Mouse (Mus musculus) hindbrain, embryonic 11.5 days (tissue): Measurements from ENCODE around the gene Tarm1. TPM values are rescaled to one million over a fixed set of nuclear protein-coding genes. Genes with fewer than 3 reads are reported as not detected.

Source experiments
- ATAC-seq: fragments of 200-750 bp; cut with Nextera tagmentation; 2 replicates; pipeline ENCODE4 v1.8.0; 2017; ENCODE audit warnings: mild to moderate bottlenecking, moderate TSS enrichment, moderate library complexity; ENCODE audit not compliant: low FRiP score
- DNase-seq: peaks from one replicate; pipeline ENCODE4 v3.0.0-alpha.2; 2015; ENCODE audit warnings: low spot score
- H3K27ac ChIP-seq: fragments of 300-500 bp; sonication (generic); 2 replicates; pipeline ENCODE4 v1.5.1; 2014; ENCODE audit warnings: mild to moderate bottlenecking, low read depth, low read length
- H3K27me3 ChIP-seq: fragments of 300-500 bp; sonication (generic); 2 replicates; pipeline ENCODE4 v1.6.1; 2014; ENCODE audit warnings: mild to moderate bottlenecking, low read length, moderate library complexity, mixed read lengths; ENCODE audit not compliant: control insufficient read depth, insufficient read depth
- H3K36me3 ChIP-seq: fragments of 300-500 bp; sonication (generic); 2 replicates; pipeline ENCODE4 v1.6.1; 2014; ENCODE audit warnings: mild to moderate bottlenecking, low read length, moderate library complexity, mixed read lengths; ENCODE audit not compliant: control insufficient read depth, insufficient read depth
- H3K4me1 ChIP-seq: fragments of 300-500 bp; sonication (generic); replicated peaks from 2 replicates; pipeline ENCODE4 v1.6.1; 2014; ENCODE audit warnings: low read length, mixed read lengths; ENCODE audit not compliant: control insufficient read depth, insufficient read depth
- H3K4me2 ChIP-seq: fragments of 300-500 bp; sonication (generic); replicated peaks from 2 replicates; pipeline ENCODE4 v1.6.1; 2014; ENCODE audit warnings: mild to moderate bottlenecking, low read depth, low read length
- H3K4me3 ChIP-seq: fragments of 300-500 bp; sonication (generic); 2 replicates; pipeline ENCODE4 v1.5.1; 2014; ENCODE audit warnings: low read depth, low read length
- H3K9ac ChIP-seq: fragments of 300-500 bp; sonication (generic); 2 replicates; pipeline ENCODE4 v1.6.1; 2014; ENCODE audit warnings: low read depth, low read length
- H3K9me3 ChIP-seq: fragments of 300-500 bp; sonication (generic); 2 replicates; pipeline ENCODE4 v1.6.1; 2016; ENCODE audit warnings: low read length; ENCODE audit not compliant: control insufficient read depth
- WGBS: fragments of 180-500 bp; shearing (Covaris S2); extraction: QIAGEN DNeasy Blood & Tissue Kit; methylation state at CpG from one replicate; pipeline ENCODE4 v1.1.7; 2014; 5-methylcytosine and 5-hydroxymethylcytosine counted together
- polyA plus RNA-seq: library from polyadenylated mRNA; unstranded; fragments of >200 nt; fragmentation: Nextera tagmentation; extraction: Ambion mirVana; gene quantifications from 2 replicates; pipeline ENCODE4 v1.2.1, GENCODE M21; 2014

Gene Tarm1
- not detected in 2 replicates for polyA plus RNA-seq

DNA sequence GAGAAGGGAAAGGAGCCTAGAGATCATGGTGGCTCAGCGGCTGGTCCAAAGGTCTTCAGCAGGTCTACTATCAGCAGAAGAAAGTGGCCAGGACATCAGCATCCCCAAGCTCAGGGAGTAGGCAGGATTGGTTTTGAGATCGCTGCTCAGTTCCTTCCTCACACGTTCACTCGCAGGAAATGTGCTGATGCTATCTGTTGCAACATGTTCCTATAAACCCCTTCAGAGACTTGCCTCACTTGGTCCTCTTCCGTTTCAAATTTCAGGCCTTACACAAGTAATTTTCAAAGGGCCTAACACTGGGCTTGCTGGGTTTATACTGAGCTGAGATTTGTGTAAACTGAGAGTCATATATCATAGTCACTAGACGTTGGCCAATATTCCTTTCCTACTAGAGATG lies at the start of gene Tarm1:
Gene Tarm1, minus strand, starts transcription at position 186 of the 400 bp plus-strand sequence.
- Histone ChIP-seq H3K27ac (no peak within 1 kb of the TSS), H3K9ac (no peak within 1 kb of the TSS), H3K27me3 (no peaks in the 10 kb centered on the region), H3K36me3 (no peaks in the 10 kb centered on the region), H3K4me1 (no peaks in the 10 kb centered on the region), H3K9me3 (no peaks in the 10 kb centered on the region), H3K4me2 (no peak within 1 kb of the TSS), H3K4me3 (no peak within 1 kb of the TSS)
- WGBS = 92% methylated on average over 6 of the region's 6 CpGs
- ATAC-seq = no peak
- no peak for DNase-seq

DNA sequence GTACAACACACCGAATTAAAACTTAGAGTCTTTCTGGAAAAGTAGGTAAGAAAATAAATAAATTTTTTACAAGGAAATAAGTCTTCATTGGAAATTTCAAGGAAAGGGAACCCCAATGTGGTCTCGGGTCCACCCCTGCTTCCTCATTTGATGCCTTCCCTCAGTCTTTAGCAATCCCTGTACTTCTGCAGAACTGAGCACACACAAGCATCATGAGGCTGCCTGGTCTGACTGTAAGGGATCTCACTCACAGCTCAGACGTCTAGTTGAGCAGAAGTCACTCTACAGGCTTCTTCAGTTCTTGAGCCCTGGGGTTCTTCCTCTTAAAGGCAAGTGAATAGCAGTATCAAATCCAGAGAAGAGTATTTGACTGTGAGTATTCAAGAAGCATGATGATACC lies 3.5 kb upstream of the Tarm1 start:
- WGBS = 87% methylated on average over 3 of the region's 3 CpGs
- no peak overlapping the region for H3K4me2 ChIP-seq
- H3K27ac ChIP-seq = no peak overlapping the region
- H3K27me3 ChIP-seq = no peaks in the 10 kb centered on the region
- H3K9me3 ChIP-seq = no peaks in the 10 kb centered on the region
- no peak overlapping the region for H3K4me3 ChIP-seq
- no peak overlapping the region for H3K9ac ChIP-seq
- no peaks in the 10 kb centered on the region for H3K36me3 ChIP-seq
- no peak for ATAC-seq
- no peak for DNase-seq
- no peaks in the 10 kb centered on the region for H3K4me1 ChIP-seq

DNA sequence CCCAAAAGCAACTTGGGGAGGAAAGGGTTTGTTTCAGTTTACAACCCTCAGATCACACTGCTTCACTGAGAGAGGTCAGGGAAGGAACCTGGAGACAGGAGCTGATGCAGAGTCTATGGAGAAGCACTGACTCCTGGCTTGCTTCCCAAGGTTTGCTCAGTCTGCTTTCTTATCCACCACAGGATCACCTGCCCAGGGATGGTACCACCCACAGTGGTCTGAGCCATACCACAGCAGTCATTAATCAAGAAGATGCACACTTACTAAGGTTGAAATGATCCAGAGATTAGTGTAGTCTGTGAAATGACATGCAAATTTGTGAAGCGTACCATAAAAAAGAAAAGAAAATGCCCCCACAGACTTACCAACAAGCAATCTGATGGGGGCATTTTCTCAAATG lies 2.0 kb downstream of the Tarm1 start:
- Histone ChIP-seq H3K4me1 (no peaks in the 10 kb centered on the region), H3K36me3 (no peaks in the 10 kb centered on the region), H3K9ac (no peak overlapping the region), H3K27me3 (no peaks in the 10 kb centered on the region), H3K4me2 (no peak overlapping the region), H3K4me3 (no peak overlapping the region), H3K9me3 (no peaks in the 10 kb centered on the region), H3K27ac (no peak overlapping the region)
- ATAC-seq (no peak), DNase-seq (no peak)
- 91% methylated on average over 1 of the region's 1 CpGs for WGBS

DNA sequence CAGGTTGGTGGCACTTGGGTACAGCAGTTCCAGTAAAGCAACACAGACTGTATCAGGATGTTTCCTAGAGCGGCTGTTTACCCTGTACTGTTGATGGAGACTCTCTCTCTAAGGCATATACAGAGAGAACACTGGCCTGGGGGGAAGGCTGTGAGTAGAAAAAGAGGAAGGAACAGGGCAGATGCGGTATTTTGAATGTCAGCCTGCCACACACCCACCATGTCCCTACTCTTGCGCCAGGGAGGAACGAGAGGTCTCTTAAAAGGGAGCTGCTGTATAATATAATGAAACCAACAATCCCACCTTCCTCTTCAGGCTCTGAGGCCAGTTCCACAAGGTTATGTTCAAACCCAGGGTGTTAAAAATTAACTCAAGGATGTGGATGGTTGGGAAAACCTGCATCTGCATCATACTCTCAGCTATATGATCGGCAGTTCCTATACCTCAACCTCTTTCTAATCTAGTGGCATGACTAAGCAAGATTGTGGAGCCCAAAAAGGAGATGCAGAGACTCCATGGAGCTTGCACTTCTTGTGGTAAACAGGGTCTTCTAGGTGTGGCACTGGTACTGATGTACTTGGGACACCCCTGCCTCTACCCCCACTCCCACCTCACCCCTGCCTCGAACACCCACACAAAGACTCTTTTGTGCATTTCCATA lies 20.3 kb downstream of the Tarm1 start:
- ATAC-seq (no peak), DNase-seq (no peak)
- no peaks in the 10 kb centered on the region for H3K4me1 ChIP-seq
- H3K9me3 ChIP-seq = no peaks in the 10 kb centered on the region
- H3K4me2 ChIP-seq = no peak overlapping the region
- no peak overlapping the region for H3K4me3 ChIP-seq
- H3K9ac ChIP-seq = no peak overlapping the region
- no peaks in the 10 kb centered on the region for H3K36me3 ChIP-seq
- H3K27me3 ChIP-seq = no peaks in the 10 kb centered on the region
- H3K27ac ChIP-seq = no peak overlapping the region
- 94% methylated on average over 6 of the region's 6 CpGs for WGBS

DNA sequence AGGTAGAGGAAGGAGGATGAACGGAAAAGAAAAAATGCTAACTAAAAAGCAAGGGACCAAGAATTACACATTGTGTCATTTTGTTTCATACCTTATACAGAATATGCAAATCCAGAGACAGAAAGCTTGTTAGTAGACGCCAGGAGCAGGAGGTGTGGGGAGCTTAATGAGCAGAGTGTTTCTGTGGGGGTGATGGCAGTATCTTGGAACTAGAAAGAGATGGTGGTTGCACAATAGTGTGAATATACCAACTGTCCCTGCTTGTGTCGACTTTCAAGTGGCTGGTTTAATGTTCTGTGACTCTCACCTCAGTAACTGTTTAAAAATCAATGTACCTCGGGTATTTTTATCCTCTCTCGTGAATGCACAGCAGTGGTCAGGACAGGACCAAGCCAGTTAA lies 25.7 kb downstream of the Tarm1 start:
- Histone ChIP-seq H3K4me1 (no peaks in the 10 kb centered on the region), H3K4me2 (no peak overlapping the region), H3K4me3 (no peak overlapping the region), H3K27me3 (no peaks in the 10 kb centered on the region), H3K36me3 (no peaks in the 10 kb centered on the region), H3K9me3 (no peaks in the 10 kb centered on the region), H3K27ac (no peak overlapping the region), H3K9ac (no peak overlapping the region)
- no peak for DNase-seq
- WGBS = 83% methylated on average over 5 of the region's 5 CpGs
- ATAC-seq = no peak

DNA sequence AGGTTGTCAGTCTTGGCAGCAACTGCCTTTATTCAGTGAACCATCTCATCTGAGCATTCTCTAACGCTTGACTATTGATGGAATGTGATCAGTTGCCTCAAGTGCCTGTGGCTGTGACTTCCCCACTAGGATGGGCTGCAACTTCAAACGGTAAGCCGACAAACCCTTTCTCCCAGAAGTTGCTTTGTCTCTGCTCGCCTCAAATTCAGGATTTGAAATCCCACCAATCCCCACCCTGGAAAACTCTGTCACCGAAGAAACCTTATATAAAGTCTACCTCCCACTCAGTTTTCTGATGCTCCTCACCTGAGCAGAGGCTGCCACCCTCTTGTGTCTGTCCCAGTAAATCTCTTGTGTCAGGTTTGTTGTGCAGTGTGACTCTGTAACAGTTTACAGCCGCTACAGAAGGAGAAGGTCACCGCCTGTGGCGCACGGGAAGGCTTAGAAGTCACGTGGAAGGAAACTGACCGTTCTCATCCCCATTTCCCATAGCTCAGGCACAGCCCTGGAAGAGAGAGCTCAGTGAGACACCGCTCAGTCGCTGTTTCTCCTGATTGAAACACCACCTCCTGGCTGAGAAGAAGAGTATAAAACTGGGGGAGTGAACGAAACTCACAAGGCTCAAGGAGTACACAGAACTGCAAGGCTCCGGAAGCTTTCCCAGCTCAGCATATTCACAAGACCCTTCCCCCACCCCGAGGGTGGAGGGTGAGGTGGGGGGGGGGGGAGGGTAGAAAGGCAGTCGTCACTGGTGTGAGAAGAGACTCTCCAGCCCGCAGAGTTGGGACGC lies 27.9 kb downstream of the Tarm1 start:
- no peak overlapping the region for H3K9ac ChIP-seq
- H3K36me3 ChIP-seq = no peaks in the 10 kb centered on the region
- H3K4me3 ChIP-seq = no peak overlapping the region
- no peaks in the 10 kb centered on the region for H3K27me3 ChIP-seq
- ATAC-seq (no peak; the same call in 1 of the 2 replicates), DNase-seq (peak; percentile 24)
- WGBS = 9% methylated on average over 19 of the region's 19 CpGs
- H3K4me2 ChIP-seq = peak overlapping the region; percentile 8; the same call in 1 of the 2 replicates
- no peaks in the 10 kb centered on the region for H3K4me1 ChIP-seq
- no peak overlapping the region for H3K27ac ChIP-seq
- no peaks in the 10 kb centered on the region for H3K9me3 ChIP-seq

DNA sequence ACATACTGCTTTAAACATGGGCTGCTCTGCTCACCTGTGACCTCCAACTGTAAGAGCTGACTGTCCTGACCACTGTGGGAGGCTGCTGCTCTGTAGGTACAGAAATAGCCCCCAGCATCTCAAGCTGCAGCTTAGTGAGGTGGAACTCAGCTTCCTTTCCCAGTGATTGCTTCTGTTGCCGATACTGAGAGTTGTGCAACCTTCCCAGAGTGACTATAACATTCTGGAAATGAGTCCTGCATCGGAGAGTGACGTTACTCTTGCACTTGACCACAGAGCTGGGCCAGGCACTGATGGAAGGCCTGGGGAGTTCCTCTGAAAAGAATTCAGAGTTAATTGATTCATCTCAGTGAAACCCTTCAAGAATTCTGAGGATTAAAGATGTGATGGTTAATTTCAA lies 29.6 kb downstream of the Tarm1 start:
- DNase-seq (no peak), ATAC-seq (no peak)
- no peak overlapping the region for H3K9ac ChIP-seq
- H3K4me2 ChIP-seq = no peak overlapping the region
- WGBS = 84% methylated on average over 3 of the region's 3 CpGs
- no peaks in the 10 kb centered on the region for H3K36me3 ChIP-seq
- H3K4me3 ChIP-seq = no peak overlapping the region
- no peak overlapping the region for H3K27ac ChIP-seq
- H3K4me1 ChIP-seq = no peaks in the 10 kb centered on the region
- H3K9me3 ChIP-seq = no peaks in the 10 kb centered on the region
- no peaks in the 10 kb centered on the region for H3K27me3 ChIP-seq

DNA sequence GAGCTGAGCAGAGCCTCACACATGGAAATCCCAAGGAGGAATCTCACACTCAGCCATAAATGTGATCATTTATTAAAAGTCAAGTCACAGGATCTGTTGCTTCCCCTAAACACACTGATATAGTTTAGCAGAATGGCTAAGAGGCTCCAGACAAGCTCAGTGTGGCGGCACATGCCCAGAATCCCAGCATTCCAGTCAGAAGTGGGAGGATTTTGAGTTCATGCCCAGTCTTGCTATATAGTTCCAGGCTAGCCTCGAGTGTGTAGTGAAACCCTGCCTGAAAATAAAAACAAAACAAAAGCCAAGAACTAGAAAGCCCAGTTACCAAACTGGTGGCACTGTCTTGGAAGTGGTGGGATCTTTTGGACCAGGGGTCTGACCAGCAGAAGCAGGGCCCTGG lies 33.8 kb downstream of the Tarm1 start:
- H3K27me3 ChIP-seq = no peaks in the 10 kb centered on the region
- no peak overlapping the region for H3K4me3 ChIP-seq
- H3K4me1 ChIP-seq = no peaks in the 10 kb centered on the region
- ATAC-seq = no peak
- H3K9me3 ChIP-seq = no peaks in the 10 kb centered on the region
- no peak overlapping the region for H3K4me2 ChIP-seq
- 66% methylated on average over 2 of the region's 2 CpGs for WGBS
- no peak overlapping the region for H3K9ac ChIP-seq
- DNase-seq = no peak
- H3K27ac ChIP-seq = no peak overlapping the region
- no peaks in the 10 kb centered on the region for H3K36me3 ChIP-seq

DNA sequence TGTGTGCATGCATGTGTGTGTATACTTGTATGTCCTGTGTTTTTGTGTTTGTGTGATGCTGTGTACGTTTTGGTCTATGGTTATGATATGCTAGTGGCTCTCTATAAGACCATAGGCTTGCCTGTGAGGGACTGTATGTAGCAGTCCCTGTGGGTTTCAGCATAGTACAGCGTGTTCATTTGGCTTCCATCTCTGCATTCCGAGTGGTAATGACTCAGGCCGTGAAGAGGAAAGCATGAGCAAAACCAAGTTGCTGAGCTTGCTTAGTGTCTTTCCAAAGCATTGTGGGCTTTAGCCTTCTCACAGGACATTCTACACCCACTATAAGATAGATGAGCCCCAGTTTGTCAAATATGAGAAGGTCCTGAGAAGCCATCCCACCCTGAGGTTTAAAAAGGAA lies 39.1 kb downstream of the Tarm1 start:
- ATAC-seq = no peak

More for the DNA sequence above, 39.1 kb downstream of the Tarm1 start:
- no peak overlapping the region for H3K9ac ChIP-seq
- no peak overlapping the region for H3K4me2 ChIP-seq
- 85% methylated on average over 4 of the region's 4 CpGs for WGBS
- H3K4me3 ChIP-seq = no peak overlapping the region
- no peak for DNase-seq
- H3K27ac ChIP-seq = no peak overlapping the region
- no peaks in the 10 kb centered on the region for H3K36me3 ChIP-seq
- no peaks in the 10 kb centered on the region for H3K27me3 ChIP-seq
- no peaks in the 10 kb centered on the region for H3K4me1 ChIP-seq
- H3K9me3 ChIP-seq = no peaks in the 10 kb centered on the region
